Mouse (Mus musculus): ENCODE measurements around the gene Shcbp1l. TPM values are rescaled to one million over a fixed set of nuclear protein-coding genes. Genes with fewer than 3 reads are reported as not detected.

Gene Shcbp1l
- 0.99 TPM for polyA plus RNA-seq (2014; fragmentation: Illumina TruSeq; extraction: RNeasy Lipid Tissue Mini Kit (QIAGEN cat#74804); ENCODE audit: low read depth, low replicate concordance)

DNA sequence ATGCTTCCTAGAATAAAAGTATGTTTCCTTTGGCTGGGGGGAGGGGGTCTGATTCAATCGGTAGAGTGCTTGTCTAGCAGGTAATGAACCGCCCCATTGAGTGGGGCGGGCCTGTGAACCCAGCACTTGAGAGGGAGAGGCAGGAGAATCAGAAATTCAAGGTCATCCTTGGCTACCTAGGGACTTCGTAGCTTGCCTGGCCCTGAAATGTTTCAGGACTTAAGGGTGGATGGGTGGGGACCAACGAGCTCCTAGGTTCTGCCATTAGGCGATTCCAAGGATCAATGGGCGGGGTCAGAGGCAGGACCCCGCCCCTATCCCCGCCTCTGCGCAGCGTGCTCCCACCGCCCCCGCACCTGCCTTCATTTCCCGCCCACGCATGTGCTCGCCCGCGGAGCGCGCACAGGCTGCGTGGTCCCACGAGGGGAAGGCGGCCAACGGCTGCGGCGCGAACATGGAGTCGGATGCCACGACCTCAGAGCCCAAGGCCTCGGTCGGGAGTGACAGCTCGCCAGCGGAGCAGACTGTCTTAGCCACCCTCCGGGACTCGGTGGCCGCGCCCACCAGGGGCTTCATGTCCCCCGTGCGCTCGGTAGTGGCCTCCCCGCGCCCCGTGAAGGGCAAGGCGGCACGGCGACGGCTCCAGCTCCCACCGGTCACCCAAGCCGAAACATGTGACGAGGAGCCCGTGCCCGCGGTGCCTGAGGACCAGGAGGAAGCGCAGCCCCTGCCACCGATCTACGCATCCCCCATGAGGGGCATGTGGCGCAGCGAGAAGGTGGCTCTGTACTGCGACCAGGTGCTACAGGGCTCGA is at the start of gene Shcbp1l:
Gene Shcbp1l (plus strand): TSS at position 393 of the 815 bp plus-strand sequence.

GRCm38 (mm10) chr1:153487500-153487879 is 62.5 kb downstream of the Shcbp1l start, which contains the start of gene Dhx9:
Dhx9 (minus strand) TSS chr1:153487660.

Other genes starting within 250 kb of the Shcbp1l start
- 0.35 TPM for gene Lamc2, start 238.7 kb upstream of the Shcbp1l start, polyA plus RNA-seq (2014; fragmentation: Illumina TruSeq; extraction: RNeasy Lipid Tissue Mini Kit (QIAGEN cat#74804); ENCODE audit: low read depth, low replicate concordance)
- 39.3 TPM for gene Lamc1, start 92.4 kb upstream of the Shcbp1l start, polyA plus RNA-seq (2014; fragmentation: Illumina TruSeq; extraction: RNeasy Lipid Tissue Mini Kit (QIAGEN cat#74804); ENCODE audit: low read depth, low replicate concordance)
- 299 TPM for gene Dhx9, start 62.5 kb downstream of the Shcbp1l start, polyA plus RNA-seq (2014; fragmentation: Illumina TruSeq; extraction: RNeasy Lipid Tissue Mini Kit (QIAGEN cat#74804); ENCODE audit: low read depth, low replicate concordance)
- gene Npl, start 124.9 kb downstream of the Shcbp1l start, polyA plus RNA-seq (2014; fragmentation: Illumina TruSeq; extraction: RNeasy Lipid Tissue Mini Kit (QIAGEN cat#74804); ENCODE audit: low read depth, low replicate concordance) = 1.5 TPM
- not detected for gene Rgs8, start 227.9 kb downstream of the Shcbp1l start, polyA plus RNA-seq (2014; fragmentation: Illumina TruSeq; extraction: RNeasy Lipid Tissue Mini Kit (QIAGEN cat#74804); ENCODE audit: low read depth, low replicate concordance)

Measured in adrenal gland, adult 10 weeks (tissue).